Mouse (Mus musculus) limb, embryonic 14.5 days (tissue): ENCODE data around the gene Dusp1. TPM values are rescaled to one million over a fixed set of nuclear protein-coding genes. Genes with fewer than 3 reads are reported as not detected.

Experiments
- ATAC-seq: fragments of 200-750 bp; cut with Nextera tagmentation; 2 replicates; pipeline ENCODE4 v1.8.0; 2017; ENCODE audit warnings: low read depth, moderate number of reproducible peaks, moderate TSS enrichment; ENCODE audit not compliant: low FRiP score
- DNase-seq: peaks from one replicate; pipeline ENCODE4 v3.0.0-alpha.2; 2015; ENCODE audit warnings: low spot score
- H3K27ac ChIP-seq: fragments of 300-500 bp; sonication (generic); replicated peaks from 2 replicates; pipeline ENCODE4 v1.5.1; 2014; ENCODE audit warnings: low read depth, mild to moderate bottlenecking, low read length, moderate library complexity, mixed read lengths
- H3K27me3 ChIP-seq: fragments of 300-500 bp; sonication (generic); 2 replicates; pipeline ENCODE4 v1.6.1; 2014; ENCODE audit warnings: low read length, mixed read lengths; ENCODE audit not compliant: control insufficient read depth, insufficient read depth
- H3K36me3 ChIP-seq: fragments of 300-500 bp; sonication (generic); 2 replicates; pipeline ENCODE4 v1.6.1; 2014; ENCODE audit warnings: mild to moderate bottlenecking, low read length, moderate library complexity, mixed read lengths; ENCODE audit not compliant: control insufficient read depth, insufficient read depth
- H3K4me1 ChIP-seq: fragments of 300-500 bp; sonication (generic); 2 replicates; pipeline ENCODE4 v1.6.1; 2014; ENCODE audit warnings: antibody characterized with exemption, low read length, mixed read lengths; ENCODE audit not compliant: control insufficient read depth, insufficient read depth
- H3K4me2 ChIP-seq: fragments of 300-500 bp; sonication (generic); replicated peaks from 2 replicates; pipeline ENCODE4 v1.6.1; 2014; ENCODE audit warnings: low read depth, mild to moderate bottlenecking, low read length, moderate library complexity; ENCODE audit not compliant: severe bottlenecking
- H3K4me3 ChIP-seq: fragments of 300-500 bp; sonication (generic); replicated peaks from 2 replicates; pipeline ENCODE4 v1.5.1; 2014; ENCODE audit warnings: low read length
- H3K9ac ChIP-seq: fragments of 300-500 bp; sonication (generic); 2 replicates; pipeline ENCODE4 v1.6.1; 2014; ENCODE audit warnings: mild to moderate bottlenecking, low read depth, low read length, moderate library complexity; ENCODE audit not compliant: severe bottlenecking
- H3K9me3 ChIP-seq: fragments of 300-500 bp; sonication (generic); 2 replicates; pipeline ENCODE4 v1.6.1; 2016; ENCODE audit warnings: low read length; ENCODE audit not compliant: control insufficient read depth
- POLR2A ChIP-seq: fragments of 200-500 bp; IDR thresholded peaks from 2 replicates; pipeline ENCODE4 v1.8.0; 2012; ENCODE audit warnings: inconsistent platforms, mild to moderate bottlenecking, moderate library complexity, borderline replicate concordance; ENCODE audit not compliant: insufficient read depth, insufficient read length; ENCODE audit errors: extremely low read depth
- WGBS: fragments of 180-500 bp; shearing (Covaris S2); extraction: QIAGEN DNeasy Blood & Tissue Kit; methylation state at CpG from one replicate; pipeline ENCODE4 v1.1.7; 2014; 5-methylcytosine and 5-hydroxymethylcytosine counted together
- polyA plus RNA-seq, 2 experiments: library from polyadenylated mRNA; depleted of rRNA in 1 of 2; stranded (reverse) in 1 of 2; unstranded in 1 of 2; fragments of >200 nt; fragmentation: Nextera tagmentation in 1 of 2; extraction: Ambion mirVana in 1 of 2; gene quantifications; 2 replicates each; pipeline versions ENCODE4 v1.2.1 to v1.2.3; 2012 to 2014

Dusp1 gene
- polyA plus RNA-seq, 2 experiments, result 27.7 to 29.6 TPM

GRCm38 (mm10) chr17:26575786-26576690, 14.1 kb upstream of the Dusp1 start:
- Histone ChIP-seq H3K27ac (no peak overlapping the region), H3K4me1 (peaks cover 10% of the 10 kb centered on the region), H3K36me3 (peaks cover 43% of the 10 kb centered on the region), H3K4me3 (no peak overlapping the region), H3K4me2 (no peak overlapping the region), H3K27me3 (no peaks in the 10 kb centered on the region), H3K9ac (no peak overlapping the region), H3K9me3 (no peaks in the 10 kb centered on the region)
- 81% methylated on average over 11 of the region's 12 CpGs for WGBS
- DNase-seq (no peak), ATAC-seq (no peak)
- no peak for TF ChIP-seq POLR2A

DNA sequence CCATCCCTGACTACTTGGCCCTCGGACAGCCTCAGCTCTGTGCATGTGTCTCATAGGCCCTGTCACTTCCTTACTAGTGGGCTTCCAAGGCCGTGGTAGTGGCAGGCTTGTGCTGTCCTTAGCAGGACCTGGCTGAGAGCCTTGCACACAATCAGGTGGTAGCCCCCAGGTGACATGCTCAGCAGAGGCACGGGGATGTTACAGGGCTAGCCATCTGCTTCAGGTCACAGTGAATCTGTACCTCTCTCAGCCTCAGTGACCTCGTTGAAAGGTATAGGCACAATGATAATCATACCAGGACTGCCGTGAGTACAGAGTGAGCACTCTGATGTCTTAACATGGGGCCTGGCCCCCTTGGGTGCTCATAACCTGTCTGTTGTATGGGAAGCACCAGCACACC, 12.8 kb upstream of the Dusp1 start:
- H3K27me3 ChIP-seq, result no peaks in the 10 kb centered on the region
- DNase-seq (no peak), ATAC-seq (no peak)
- TF ChIP-seq POLR2A, result no peak
- H3K27ac ChIP-seq, result no peak overlapping the region
- WGBS, result 88% methylated on average over 5 of the region's 5 CpGs
- H3K4me3 ChIP-seq, result no peak overlapping the region
- H3K9ac ChIP-seq, result no peak overlapping the region
- peaks cover 47% of the 10 kb centered on the region for H3K36me3 ChIP-seq
- peaks cover 10% of the 10 kb centered on the region for H3K4me1 ChIP-seq
- no peaks in the 10 kb centered on the region for H3K9me3 ChIP-seq
- H3K4me2 ChIP-seq, result no peak overlapping the region

DNA sequence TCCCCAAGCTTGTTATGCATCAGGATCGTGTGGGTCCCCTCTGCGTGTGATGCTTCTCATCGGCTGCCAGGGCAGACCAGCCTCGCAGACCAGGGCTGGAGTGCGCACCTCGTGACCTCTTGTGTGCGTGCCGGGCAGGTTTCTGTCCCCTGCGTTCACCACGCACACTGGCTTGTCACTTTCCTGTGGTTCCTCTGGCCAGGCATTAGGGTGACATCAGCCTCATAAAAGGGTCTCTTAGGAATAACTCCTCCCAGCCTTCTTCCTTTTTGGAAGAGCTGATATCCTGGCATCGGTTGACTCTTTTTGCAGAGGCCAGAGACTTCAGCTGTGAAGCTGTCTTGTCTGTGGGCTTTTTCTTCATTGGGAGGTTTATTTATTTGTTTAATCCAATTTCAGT, 12.2 kb upstream of the Dusp1 start:
- H3K4me1 ChIP-seq, result peaks cover 10% of the 10 kb centered on the region
- WGBS, result 90% methylated on average over 11 of the region's 11 CpGs
- H3K9ac ChIP-seq, result no peak overlapping the region
- no peak overlapping the region for H3K4me3 ChIP-seq
- no peak for TF ChIP-seq POLR2A
- DNase-seq (no peak), ATAC-seq (no peak)
- no peak overlapping the region for H3K27ac ChIP-seq
- no peak overlapping the region for H3K4me2 ChIP-seq
- peaks cover 52% of the 10 kb centered on the region for H3K36me3 ChIP-seq
- no peaks in the 10 kb centered on the region for H3K27me3 ChIP-seq
- H3K9me3 ChIP-seq, result no peaks in the 10 kb centered on the region

GRCm38 (mm10) chr17:26572265-26572664, 10.3 kb upstream of the Dusp1 start:
- Histone ChIP-seq H3K4me1 (peaks cover 10% of the 10 kb centered on the region), H3K9ac (no peak overlapping the region), H3K4me3 (no peak overlapping the region), H3K4me2 (no peak overlapping the region), H3K9me3 (0 out of 2 replicates have a peak, but pooled peaks cover 4% of the 10 kb centered on the region), H3K36me3 (peaks cover 54% of the 10 kb centered on the region), H3K27me3 (no peaks in the 10 kb centered on the region), H3K27ac (no peak overlapping the region)
- WGBS, result 93% methylated on average over 11 of the region's 11 CpGs
- ATAC-seq, result no peak
- no peak for TF ChIP-seq POLR2A
- no peak for DNase-seq

GRCm38 (mm10) chr17:26571377-26571776, 9.4 kb upstream of the Dusp1 start:
- WGBS, result 86% methylated on average over 3 of the region's 3 CpGs
- H3K36me3 ChIP-seq, result peaks cover 55% of the 10 kb centered on the region
- TF ChIP-seq POLR2A, result no peak

More at GRCm38 (mm10) chr17:26571377-26571776, 9.4 kb upstream of the Dusp1 start:
- H3K9me3 ChIP-seq, result 0 out of 2 replicates have a peak, but pooled peaks cover 4% of the 10 kb centered on the region
- no peak overlapping the region for H3K4me2 ChIP-seq
- 0 out of 2 replicates have a peak, but pooled peaks cover 6% of the 10 kb centered on the region for H3K4me1 ChIP-seq
- DNase-seq, result no peak
- H3K27me3 ChIP-seq, result no peaks in the 10 kb centered on the region
- H3K9ac ChIP-seq, result no peak overlapping the region
- H3K27ac ChIP-seq, result no peak overlapping the region
- no peak for ATAC-seq
- H3K4me3 ChIP-seq, result no peak overlapping the region
